Mouse (Mus musculus) gastrocnemius, adult 2 months (tissue): ENCODE data around the gene Eif3a. TPM values are rescaled to one million over a fixed set of nuclear protein-coding genes. Genes with fewer than 3 reads are reported as not detected.

Source experiments
- DNase-seq: peaks from one replicate; pipeline ENCODE4 v3.0.0; 2022
- H3K27ac ChIP-seq: fragments of 200-600 bp; 2 replicates; pipeline ENCODE4 v1.8.1; 2022; ENCODE audit warnings: mild to moderate bottlenecking
- H3K4me3 ChIP-seq: fragments of 200-600 bp; 2 replicates; pipeline ENCODE4 v1.8.1; 2022; ENCODE audit warnings: mild to moderate bottlenecking, moderate library complexity
- CTCF ChIP-seq: fragments of 200-600 bp; IDR thresholded peaks from 2 replicates; pipeline ENCODE4 v1.8.1; 2022; ENCODE audit warnings: antibody characterized with exemption, mild to moderate bottlenecking, moderate library complexity
- intact Hi-C: fragments of 180-260 bp; cut with DNase I; formaldehyde crosslinking; loops from one replicate; pipeline ENCODE4 v1.15.1; 2025
- total RNA-seq, 2 experiments: library from RNA; stranded (reverse); gene quantifications; 2 replicates each; pipeline ENCODE4 v1.2.3; 2021

Eif3a gene
- total RNA-seq, 2 experiments from 2014 or later, result 91.5 to 101 TPM

DNA sequence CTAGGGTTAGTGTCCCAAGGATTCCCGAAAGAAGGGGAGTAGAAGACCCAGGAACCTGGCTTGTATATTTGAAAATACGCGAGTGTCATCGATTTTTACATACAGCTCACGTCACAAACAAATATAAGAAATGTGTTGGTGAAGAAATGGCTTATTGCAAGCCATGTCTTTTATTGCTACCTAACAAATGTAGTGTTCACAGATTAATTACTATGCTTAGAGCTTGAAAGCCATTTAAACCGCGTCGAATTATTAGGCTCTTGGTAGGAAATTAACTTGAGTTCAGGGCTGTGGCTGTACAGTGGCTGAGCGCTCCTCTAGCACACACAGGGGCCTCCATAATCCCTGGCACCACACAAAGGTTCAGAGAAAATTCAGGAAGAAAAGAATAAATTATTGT, 706 bp upstream of the Eif3a start:
- peak overlapping the region; percentile 80 for H3K4me3 ChIP-seq
- DNase-seq, result no peak
- intact Hi-C loops, result loop anchor here (2.0 kb wide), 1 partner anchor 20 kb away; the partner anchor contains the start of gene Fam45a
- peak overlapping the region; percentile 98 for H3K27ac ChIP-seq
- no peak for TF ChIP-seq CTCF

DNA sequence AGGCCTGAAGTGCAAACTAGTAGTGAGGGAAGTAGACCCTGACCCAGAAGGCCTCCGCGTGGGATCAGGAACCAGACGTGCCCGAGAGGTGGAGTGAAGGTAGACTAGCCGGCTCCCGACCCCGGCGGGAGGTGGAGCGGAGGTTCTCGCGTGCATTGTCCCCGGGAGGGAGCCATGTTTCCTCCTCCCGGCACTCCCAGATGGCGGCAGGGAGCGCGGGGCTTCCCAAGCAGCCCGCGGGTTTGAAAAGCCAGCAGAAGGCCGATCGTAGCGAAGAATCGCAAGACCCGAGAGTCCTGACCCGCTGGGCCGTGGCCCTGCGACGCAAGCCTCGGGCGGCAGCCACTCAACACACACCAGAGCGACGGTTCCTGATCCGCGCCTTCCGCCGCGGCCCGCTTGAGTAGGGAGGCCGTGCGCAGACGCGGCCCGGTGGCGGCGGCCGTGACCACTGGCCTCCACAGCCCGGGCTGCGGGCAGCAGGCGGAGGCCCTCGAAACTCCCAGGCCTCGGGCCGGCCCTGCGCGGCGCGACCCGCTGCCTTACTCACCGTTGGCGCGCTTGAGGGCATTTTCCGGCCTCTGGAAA, 445 bp downstream of the Eif3a start:
- intact Hi-C loops, result loop anchor here (2.0 to 10.0 kb wide), 2 partner anchors 21 to 205 kb away; partner anchors contain the start of genes Cacul1 and Fam45a
- peak overlapping the region; percentile 80 for H3K4me3 ChIP-seq
- peak; percentile 74 for DNase-seq
- peak overlapping the region; percentile 98 for H3K27ac ChIP-seq
- no peak for TF ChIP-seq CTCF

DNA sequence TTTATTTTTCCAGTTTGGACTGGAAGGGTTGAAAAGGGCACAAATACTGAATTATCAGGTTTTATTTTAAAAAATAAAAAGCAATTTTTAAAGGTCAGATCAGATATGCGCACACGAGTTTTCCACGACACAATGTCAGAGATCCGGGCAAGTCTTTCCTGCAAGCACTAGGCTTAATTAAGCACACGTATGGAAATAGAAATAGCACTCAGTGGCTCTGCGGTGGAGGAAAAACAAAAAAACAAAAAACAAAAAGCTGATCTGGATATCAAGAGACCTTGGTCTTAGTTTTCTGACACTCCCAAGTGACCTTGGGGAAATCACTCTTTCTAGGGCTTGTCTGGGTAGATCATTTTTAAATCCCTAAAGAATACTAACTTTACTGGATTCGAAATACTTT, 1.0 kb downstream of the Eif3a start:
- Histone ChIP-seq H3K4me3 (peak overlapping the region; percentile 80), H3K27ac (peak overlapping the region; percentile 98)
- DNase-seq, result no peak
- intact Hi-C loops, result loop anchor here (10.0 kb wide), 1 partner anchor 205 kb away; the partner anchor contains the start of gene Cacul1
- TF ChIP-seq CTCF, result no peak

DNA sequence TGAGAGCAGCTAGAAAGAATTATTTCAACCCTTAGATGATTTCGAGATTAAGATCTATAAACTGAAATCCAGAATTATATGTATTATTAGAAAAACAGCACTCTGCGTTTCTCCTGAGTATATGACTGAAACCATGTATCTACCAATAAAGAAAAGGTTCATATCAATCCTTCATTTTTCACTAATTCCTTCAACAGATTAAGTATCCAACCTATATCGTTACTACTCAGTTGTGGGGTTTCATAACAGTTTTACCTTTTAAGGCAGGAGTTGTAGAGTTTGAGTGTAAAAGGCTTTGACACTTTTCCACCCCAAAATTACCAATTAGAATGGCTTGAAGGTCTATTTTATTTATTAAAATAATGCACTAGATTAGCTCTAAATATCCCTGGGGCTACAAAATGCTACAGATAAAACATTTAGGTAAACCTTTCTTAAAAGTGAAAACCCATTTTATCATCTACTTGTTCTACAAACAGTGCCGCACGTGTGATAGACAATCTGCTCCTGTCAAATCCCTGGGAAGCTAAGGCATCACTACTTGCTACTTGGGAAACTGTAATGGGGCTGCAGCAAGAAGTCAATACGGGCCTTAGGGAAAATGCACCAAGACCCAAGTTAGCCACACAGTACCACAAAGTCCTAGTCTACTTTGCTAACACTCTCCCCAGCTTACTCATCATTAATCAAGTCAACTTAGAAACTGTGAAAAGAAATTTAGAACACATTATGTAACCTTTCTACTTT, 2.1 kb downstream of the Eif3a start:
- intact Hi-C loops, result loop anchor here (10.0 kb wide), 1 partner anchor 204 kb away; the partner anchor contains the start of gene Cacul1
- Histone ChIP-seq H3K4me3 (peak overlapping the region; percentile 80), H3K27ac (peak overlapping the region; percentile 98; the same call in 1 of the 2 replicates)
- no peak for TF ChIP-seq CTCF
- DNase-seq, result no peak

DNA sequence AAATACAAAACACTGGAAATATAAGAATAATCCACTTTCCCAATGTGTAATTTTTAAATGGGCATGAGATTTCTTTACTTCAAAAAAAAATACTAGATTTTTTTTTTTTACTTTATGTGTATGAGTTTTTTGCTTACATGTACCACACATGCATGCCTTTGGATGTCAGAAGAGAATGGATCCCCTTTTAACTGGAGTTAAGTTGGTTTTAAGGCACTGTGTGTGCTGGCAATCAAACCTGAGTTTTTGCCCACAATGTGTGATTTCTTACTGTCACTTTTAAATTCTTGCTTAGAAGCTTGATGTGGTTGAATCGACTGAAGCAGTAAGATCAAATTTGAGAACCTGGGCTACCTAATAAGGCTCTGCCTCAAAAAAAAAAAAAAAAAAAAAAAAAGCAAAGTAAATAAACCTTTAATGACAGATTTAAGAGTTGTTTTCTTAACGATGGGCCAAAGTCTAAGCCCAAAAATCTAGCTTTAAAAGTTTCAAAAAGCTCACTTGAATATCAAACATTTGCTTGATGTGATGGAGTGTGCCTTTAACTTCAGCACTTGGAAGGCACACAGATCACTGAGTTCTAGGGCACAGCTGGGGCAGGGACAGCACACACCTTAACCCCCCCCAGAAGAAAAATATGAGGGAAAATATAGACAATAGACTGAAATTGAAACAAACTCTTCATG, 2.9 kb downstream of the Eif3a start:
- H3K4me3 ChIP-seq, result peak overlapping the region; percentile 80; the same call in 1 of the 2 replicates

DNA sequence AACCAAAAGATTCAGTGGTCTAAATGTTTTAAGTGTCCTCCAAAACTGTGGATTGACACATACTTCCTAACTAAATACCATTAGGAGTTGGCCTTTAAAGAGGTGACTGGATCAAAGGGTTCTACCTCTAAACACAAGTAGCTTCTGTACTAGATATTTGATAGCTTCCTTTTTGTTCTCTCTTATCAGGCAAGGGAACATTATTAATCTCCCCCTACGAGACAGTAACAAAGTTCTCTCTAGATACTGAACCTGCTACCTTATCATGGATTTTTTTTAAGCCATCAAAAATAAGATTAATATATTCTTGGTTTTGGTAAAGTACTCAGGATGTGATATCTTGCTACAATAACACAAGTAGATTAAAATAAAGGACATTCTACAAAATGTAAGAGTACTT, 5.7 kb downstream of the Eif3a start:
- intact Hi-C loops, result loop anchor here (5.0 to 10.0 kb wide), 2 partner anchors 33 to 200 kb away; partner anchors contain the start of gene Cacul1
- no peak for TF ChIP-seq CTCF
- H3K27ac ChIP-seq, result no peak overlapping the region
- no peak overlapping the region for H3K4me3 ChIP-seq
- no peak for DNase-seq

More for the DNA sequence above, 2.9 kb downstream of the Eif3a start:
- no peak overlapping the region for H3K27ac ChIP-seq
- DNase-seq, result no peak
- TF ChIP-seq CTCF, result no peak
- intact Hi-C loops, result loop anchor here (10.0 kb wide), 1 partner anchor 203 kb away; the partner anchor contains the start of gene Cacul1

DNA sequence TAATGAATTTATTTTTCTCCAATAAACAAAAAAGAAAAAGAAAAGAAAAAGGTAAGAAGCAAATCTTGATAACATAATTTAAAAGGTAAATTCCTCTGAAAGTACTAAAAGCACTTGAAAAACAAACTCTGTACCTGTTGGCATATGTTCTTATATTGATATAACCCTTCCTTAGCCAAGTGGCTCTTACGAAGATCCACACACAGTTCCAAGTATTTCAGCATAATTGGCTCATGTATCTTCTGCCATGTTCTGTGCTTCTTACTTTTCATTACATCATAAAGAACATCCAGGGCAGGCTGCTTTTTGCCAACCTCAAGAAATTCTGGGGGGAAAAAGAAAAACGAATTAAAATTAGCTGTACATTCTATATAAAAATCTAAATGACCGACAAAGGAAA, 8.4 kb downstream of the Eif3a start:
- no peak for TF ChIP-seq CTCF
- Histone ChIP-seq H3K4me3 (no peak overlapping the region), H3K27ac (no peak overlapping the region)
- DNase-seq, result no peak
- intact Hi-C loops, result loop anchor here (5.0 to 10.0 kb wide), 2 partner anchors 35 to 197 kb away; partner anchors contain the start of gene Cacul1

DNA sequence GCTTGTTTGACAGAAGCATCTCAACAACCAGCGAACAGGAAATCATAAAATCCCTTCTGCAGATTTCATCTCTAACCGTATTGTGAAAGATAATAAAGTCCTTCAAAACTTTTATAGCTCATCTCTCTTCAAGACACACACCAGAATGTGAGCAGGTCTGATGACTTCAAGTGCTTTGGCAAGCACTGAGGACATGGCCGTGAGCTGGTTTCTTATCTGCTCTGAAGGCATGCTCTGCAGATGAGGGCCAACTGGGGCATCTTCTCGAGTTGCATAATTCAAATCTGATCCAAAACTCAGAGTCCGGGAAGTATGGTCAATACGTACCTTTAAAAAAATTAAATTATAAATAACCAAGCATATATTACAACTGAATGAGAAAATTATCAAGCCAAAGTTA, 17.1 kb downstream of the Eif3a start:
- TF ChIP-seq CTCF, result no peak
- H3K4me3 ChIP-seq, result no peak overlapping the region
- intact Hi-C loops, result no loop called here
- H3K27ac ChIP-seq, result no peak overlapping the region
- DNase-seq, result no peak

DNA sequence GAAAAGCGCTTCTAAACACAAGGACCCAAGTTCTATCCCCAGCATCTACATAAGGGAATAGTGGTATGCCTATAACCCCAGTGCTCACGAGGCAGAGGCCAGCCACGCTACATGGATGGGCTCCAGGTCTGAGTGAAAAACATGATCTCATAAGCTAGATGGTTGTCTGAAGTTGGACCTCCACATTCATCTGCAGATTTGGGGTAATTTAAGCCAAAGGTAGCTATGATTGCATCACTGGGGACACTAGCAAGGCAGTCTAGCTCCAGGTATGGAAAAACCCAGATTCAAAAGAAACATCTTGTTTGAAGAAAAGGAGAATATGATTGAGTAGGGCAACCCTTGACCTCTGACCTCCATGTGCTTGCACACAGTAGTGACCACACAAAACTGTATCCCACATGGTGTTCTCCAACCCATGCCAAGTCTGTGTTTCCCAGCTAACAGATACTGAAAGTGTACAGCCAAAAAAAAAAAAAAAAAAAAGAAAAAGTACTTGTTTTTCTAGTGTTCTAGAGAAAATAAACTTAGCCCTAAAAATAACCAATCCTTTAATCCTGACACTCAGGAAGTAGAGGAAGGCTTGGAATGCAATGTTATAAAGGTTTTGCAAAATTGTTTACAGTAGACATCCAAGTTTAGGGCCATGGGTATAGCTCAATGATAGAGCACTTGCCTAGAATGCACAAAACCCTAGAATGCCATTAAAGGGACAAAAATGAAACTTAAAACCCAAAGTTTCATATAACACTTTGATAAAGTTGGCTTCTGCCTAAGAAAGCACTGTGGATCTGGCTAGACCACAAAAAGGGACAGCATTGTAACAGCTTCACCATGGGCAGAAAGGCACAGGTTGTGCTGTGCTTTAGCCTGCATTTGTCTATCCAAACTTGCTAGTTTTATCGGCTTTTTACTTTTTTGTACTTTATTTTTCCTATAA, 31.3 kb downstream of the Eif3a start:
- no peak for DNase-seq
- intact Hi-C loops, result no loop called here
- no peak for TF ChIP-seq CTCF
- H3K4me3 ChIP-seq, result no peak overlapping the region
- no peak overlapping the region for H3K27ac ChIP-seq

DNA sequence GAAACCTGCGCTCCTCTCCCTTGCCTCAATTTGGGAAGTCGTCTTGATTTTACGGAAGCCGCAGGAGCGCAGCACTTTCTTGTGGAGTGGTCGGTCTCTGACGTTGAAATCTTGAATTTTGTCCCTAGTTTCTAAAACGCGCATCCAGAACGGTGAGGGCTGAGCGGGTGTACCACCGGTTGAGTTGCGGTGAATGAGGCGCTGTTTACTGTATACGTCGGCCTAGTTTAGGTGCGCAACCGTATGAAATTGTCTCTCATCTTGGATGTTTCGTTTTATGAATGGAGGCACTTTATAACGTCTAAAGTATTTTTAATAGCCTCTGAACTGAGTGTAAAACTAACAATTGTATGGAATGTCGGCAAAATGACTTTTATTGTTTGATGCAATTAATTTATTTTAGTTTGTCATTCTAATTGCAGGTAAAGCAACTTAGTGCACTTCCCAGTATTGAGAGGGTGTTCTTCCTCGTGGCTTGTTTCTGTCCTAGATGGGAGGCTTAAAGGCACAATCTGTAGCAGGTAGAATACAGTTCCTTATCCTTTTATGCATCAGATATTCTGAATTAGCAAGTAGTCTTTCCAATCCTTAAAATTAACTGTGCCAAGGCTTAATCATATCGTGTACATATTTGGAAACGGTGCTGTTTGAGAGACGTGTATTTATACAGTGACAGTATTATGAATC, 33.2 kb downstream of the Eif3a start:
- TF ChIP-seq CTCF, result no peak
- no peak for DNase-seq
- Histone ChIP-seq H3K4me3 (peak overlapping the region; percentile 88), H3K27ac (no peak overlapping the region)
- intact Hi-C loops, result no loop called here
